Mouse (Mus musculus) C2C12 (cell line): ENCODE data around the gene Pde6g.

Source experiments
- CTCF ChIP-seq: IDR thresholded peaks from one replicate; pipeline ENCODE4 v1.5.1; 2011; ENCODE audit not compliant: control insufficient read depth, insufficient read depth, insufficient read length
- MAX ChIP-seq: IDR thresholded peaks from one replicate; pipeline ENCODE4 v1.6.1; 2011; ENCODE audit warnings: mild to moderate bottlenecking, control low read depth
- MYOD1 ChIP-seq: IDR thresholded peaks from one replicate; pipeline ENCODE4 v1.6.1; 2011; ENCODE audit warnings: low read depth; ENCODE audit not compliant: control insufficient read depth, insufficient read length
- USF1 ChIP-seq: IDR thresholded peaks from one replicate; pipeline ENCODE4 v1.6.1; 2011; ENCODE audit warnings: low read depth, mild to moderate bottlenecking, control low read depth, moderate library complexity

DNA sequence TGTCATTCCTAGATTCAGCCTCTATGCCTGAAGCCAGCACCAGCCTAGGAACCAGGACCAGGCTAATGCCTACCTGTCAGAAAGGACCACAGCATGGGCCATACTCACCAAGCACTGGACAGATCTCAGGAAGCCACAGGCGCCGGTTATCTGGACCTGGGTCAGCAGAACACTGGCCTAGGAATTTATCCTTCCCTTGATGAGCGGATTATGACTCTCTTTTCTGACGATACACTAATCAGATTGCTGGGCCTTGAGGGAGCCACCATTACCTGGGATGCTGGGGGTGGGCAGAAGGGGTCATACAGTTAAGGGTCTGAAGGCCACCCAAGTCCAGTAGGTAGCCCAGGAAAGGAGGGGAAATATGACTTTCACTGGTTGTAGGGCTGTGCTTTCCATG, at the start of gene Pde6g:
- no peak for TF ChIP-seq CTCF
- no peak for TF ChIP-seq USF1
- TF ChIP-seq MAX, result no peak
- no peak for TF ChIP-seq MYOD1
